Mouse (Mus musculus) heart, postnatal 0 days (tissue): Measurements from ENCODE around the gene Flvcr2. TPM values are rescaled to one million over a fixed set of nuclear protein-coding genes. Genes with fewer than 3 reads are reported as not detected.

ENCODE experiments used
- ATAC-seq: fragments of 200-750 bp; cut with Nextera tagmentation; 2 replicates; pipeline ENCODE4 v1.8.0; 2017; ENCODE audit warnings: low read depth, moderate number of reproducible peaks, moderate library complexity; ENCODE audit not compliant: insufficient read depth
- DNase-seq: peaks from one replicate; pipeline ENCODE4 v3.0.0-alpha.2; 2016; ENCODE audit warnings: low spot score
- H3K27ac ChIP-seq: fragments of 300-500 bp; sonication (generic); 2 replicates; pipeline ENCODE4 v1.5.1; 2014; ENCODE audit warnings: low read depth, mild to moderate bottlenecking
- H3K27me3 ChIP-seq: fragments of 300-500 bp; sonication (generic); 2 replicates; pipeline ENCODE4 v1.6.1; 2014; ENCODE audit warnings: low read length, mixed read lengths; ENCODE audit not compliant: control insufficient read depth, insufficient read depth
- H3K36me3 ChIP-seq: fragments of 300-500 bp; sonication (generic); replicated peaks from 2 replicates; pipeline ENCODE4 v1.6.1; 2014; ENCODE audit warnings: low read length, mixed read lengths; ENCODE audit not compliant: control insufficient read depth, insufficient read depth
- H3K4me1 ChIP-seq: fragments of 300-500 bp; sonication (generic); 2 replicates; pipeline ENCODE4 v1.6.1; 2014; ENCODE audit warnings: antibody characterized with exemption; ENCODE audit not compliant: control insufficient read depth, insufficient read depth
- H3K4me2 ChIP-seq: fragments of 300-500 bp; sonication (generic); 2 replicates; pipeline ENCODE4 v1.6.1; 2014; ENCODE audit warnings: low read depth, mild to moderate bottlenecking, low read length, moderate library complexity
- H3K4me3 ChIP-seq: fragments of 300-500 bp; sonication (generic); 2 replicates; pipeline ENCODE4 v1.5.1; 2014; ENCODE audit warnings: low read depth, low read length
- H3K9ac ChIP-seq: fragments of 300-500 bp; sonication (generic); replicated peaks from 2 replicates; pipeline ENCODE4 v1.6.1; 2014; ENCODE audit warnings: low read depth, low read length, mixed read lengths
- H3K9me3 ChIP-seq: fragments of 300-500 bp; sonication (generic); replicated peaks from 2 replicates; pipeline ENCODE4 v1.6.1; 2016; ENCODE audit warnings: low read length; ENCODE audit not compliant: control insufficient read depth
- CTCF ChIP-seq: IDR thresholded peaks from 2 replicates; pipeline ENCODE4 v1.5.1; 2016; ENCODE audit warnings: antibody characterized with exemption, control low read depth, low read depth
- EP300 ChIP-seq: IDR thresholded peaks from 2 replicates; pipeline ENCODE4 v1.6.1; 2016; ENCODE audit warnings: antibody characterized with exemption, low read depth
- WGBS: fragments of 180-500 bp; shearing (Covaris S2); extraction: QIAGEN DNeasy Blood & Tissue Kit; methylation state at CpG from one replicate; pipeline ENCODE4 v1.1.7; 2014; 5-methylcytosine and 5-hydroxymethylcytosine counted together
- polyA plus RNA-seq: library from polyadenylated mRNA; unstranded; fragments of >200 nt; fragmentation: Nextera tagmentation; extraction: Ambion mirVana; gene quantifications from 2 replicates; pipeline ENCODE4 v1.2.1, GENCODE M21; 2015
- total RNA-seq: library from RNA; depleted of rRNA; stranded (reverse); fragments of >200 nt; gene quantifications from 2 replicates; pipeline ENCODE4 v1.2.3, GENCODE M21; 2014; ENCODE audit warnings: low replicate concordance

The Flvcr2 gene
- total and polyA plus RNA-seq, 2 experiments from 2014 or later, result 7.3 to 28.2 TPM

DNA sequence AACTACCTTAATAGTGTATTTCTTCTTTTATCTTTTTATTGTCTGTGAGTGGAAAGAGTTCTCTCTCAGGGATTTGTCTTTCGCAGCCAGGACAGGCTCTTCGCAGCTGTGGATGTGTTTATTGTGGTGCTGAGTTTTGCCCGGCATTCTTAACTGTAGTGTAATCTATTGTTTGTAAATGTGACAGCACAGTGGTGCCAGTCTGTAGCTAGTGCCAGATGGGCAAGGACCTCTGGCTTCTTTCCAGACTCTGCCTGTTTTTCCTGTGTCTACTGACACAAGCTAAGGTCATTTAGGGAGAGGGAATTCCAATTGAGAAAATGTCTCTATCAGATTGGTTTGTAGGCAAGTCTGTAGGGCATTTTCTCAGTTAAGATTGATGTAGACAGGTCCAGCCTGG lies 84.4 kb downstream of the Flvcr2 start:
- Histone ChIP-seq H3K9me3 (no peaks in the 10 kb centered on the region), H3K4me1 (no peaks in the 10 kb centered on the region), H3K27me3 (no peaks in the 10 kb centered on the region), H3K27ac (0 out of 2 replicates have a peak overlapping the region, but pooled peaks have one; percentile 25), H3K4me2 (no peak overlapping the region), H3K36me3 (peaks cover 35% of the 10 kb centered on the region; the same call in 1 of the 2 replicates), H3K9ac (no peak overlapping the region), H3K4me3 (no peak overlapping the region)
- DNase-seq (peak; percentile 49), ATAC-seq (peak; percentile 57)
- 45% methylated on average over 3 of the region's 3 CpGs for WGBS
- TF ChIP-seq EP300, result no peak
- TF ChIP-seq CTCF, result no peak

GRCm38 (mm10) chr12:85834543-85834942 lies 88.2 kb downstream of the Flvcr2 start:
- Histone ChIP-seq H3K27me3 (no peaks in the 10 kb centered on the region), H3K4me2 (0 out of 2 replicates have a peak overlapping the region, but pooled peaks have one; percentile 11), H3K9me3 (no peaks in the 10 kb centered on the region), H3K9ac (no peak overlapping the region), H3K36me3 (peaks cover 26% of the 10 kb centered on the region; the same call in 1 of the 2 replicates), H3K27ac (peak overlapping the region; percentile 55), H3K4me3 (no peak overlapping the region), H3K4me1 (no peaks in the 10 kb centered on the region)
- WGBS, result 46% methylated on average over 2 of the region's 2 CpGs
- DNase-seq (no peak), ATAC-seq (peak; percentile 27; the same call in 1 of the 2 replicates)
- TF ChIP-seq EP300 (no peak), CTCF (no peak)

DNA sequence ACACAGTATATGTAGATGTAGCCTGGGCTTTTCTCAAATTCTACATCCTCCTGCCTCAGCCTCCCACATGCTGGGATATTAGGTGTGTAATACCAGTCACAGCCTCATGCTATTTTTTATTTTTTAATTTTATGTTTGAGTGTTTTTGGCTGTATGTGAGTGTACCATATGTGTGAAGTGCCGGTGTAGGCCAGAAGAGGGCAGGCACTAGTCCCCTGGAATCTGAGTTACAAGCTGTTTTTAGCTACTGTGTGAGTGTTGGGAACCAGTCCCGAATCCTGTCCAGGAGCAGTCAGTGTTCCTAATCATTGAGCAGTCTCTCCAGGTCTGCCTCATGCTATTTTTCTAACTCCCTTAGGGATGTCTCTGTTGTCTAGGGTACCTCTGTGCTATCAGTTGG lies 91.4 kb downstream of the Flvcr2 start:
- H3K9me3 ChIP-seq, result no peaks in the 10 kb centered on the region

GRCm38 (mm10) chr12:85839371-85840000 lies 93.1 kb downstream of the Flvcr2 start:
- no peak overlapping the region for H3K9ac ChIP-seq
- ATAC-seq, result no peak
- H3K4me1 ChIP-seq, result no peaks in the 10 kb centered on the region

More for the DNA sequence above, 91.4 kb downstream of the Flvcr2 start:
- Histone ChIP-seq H3K27ac (no peak overlapping the region), H3K9ac (no peak overlapping the region), H3K27me3 (no peaks in the 10 kb centered on the region), H3K4me1 (no peaks in the 10 kb centered on the region), H3K36me3 (peaks cover 10% of the 10 kb centered on the region; the same call in 1 of the 2 replicates), H3K4me3 (no peak overlapping the region), H3K4me2 (no peak overlapping the region)
- no peak for DNase-seq
- no peak; the same call in 1 of the 2 replicates for TF ChIP-seq CTCF
- TF ChIP-seq EP300, result no peak
- no peak for ATAC-seq
- WGBS, result 73% methylated on average over 2 of the region's 2 CpGs

DNA sequence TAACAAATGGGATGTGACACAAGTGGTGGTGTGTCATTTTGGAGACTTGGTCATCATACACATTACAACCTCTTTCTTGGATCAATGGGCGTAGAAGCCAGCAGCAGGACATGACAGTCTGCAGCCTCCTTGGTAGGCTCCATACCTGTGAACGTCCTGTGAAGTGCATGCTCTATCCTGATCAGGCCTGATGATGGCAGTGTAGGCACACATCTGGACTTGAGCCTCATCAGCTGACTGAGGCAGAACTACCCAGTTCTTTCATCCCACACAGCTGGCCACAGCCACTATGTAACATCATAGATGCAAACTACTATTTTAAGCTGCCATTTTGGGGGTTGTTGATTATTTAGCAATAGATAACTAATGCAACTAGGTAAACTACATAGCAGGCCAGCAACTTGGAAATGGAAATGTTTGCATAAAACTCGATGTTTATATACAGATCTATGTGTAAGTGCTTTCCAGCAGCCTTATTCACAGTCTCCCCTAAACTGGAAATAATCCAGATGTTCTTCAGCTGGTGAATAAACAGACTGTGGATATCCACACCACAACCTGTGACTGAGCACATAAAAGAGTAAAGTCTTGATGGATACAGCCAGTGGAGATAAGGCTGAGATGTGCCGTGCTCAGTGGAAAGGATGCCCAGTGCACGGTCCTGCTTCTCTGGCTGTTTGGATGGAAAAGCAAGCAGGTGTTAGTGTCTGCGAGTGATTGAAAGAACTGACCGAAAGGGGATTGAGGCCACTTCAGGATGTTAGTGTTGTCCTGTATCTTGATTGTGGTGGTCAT lies 102.0 kb downstream of the Flvcr2 start:
- H3K4me2 ChIP-seq, result no peak overlapping the region
- H3K36me3 ChIP-seq, result peaks cover 17% of the 10 kb centered on the region
- TF ChIP-seq CTCF, result peak; percentile 65
- TF ChIP-seq EP300, result no peak
- H3K4me3 ChIP-seq, result no peak overlapping the region
- DNase-seq (peak; percentile 27), ATAC-seq (peak; percentile 67)
- H3K9ac ChIP-seq, result no peak overlapping the region
- H3K27ac ChIP-seq, result no peak overlapping the region
- no peaks in the 10 kb centered on the region for H3K9me3 ChIP-seq
- no peaks in the 10 kb centered on the region for H3K4me1 ChIP-seq
- no peaks in the 10 kb centered on the region for H3K27me3 ChIP-seq
- WGBS, result 80% methylated on average over 7 of the region's 7 CpGs

More at GRCm38 (mm10) chr12:85839371-85840000, 93.1 kb downstream of the Flvcr2 start:
- Histone ChIP-seq H3K4me2 (no peak overlapping the region), H3K36me3 (peaks cover 10% of the 10 kb centered on the region), H3K4me3 (no peak overlapping the region), H3K27me3 (no peaks in the 10 kb centered on the region), H3K9me3 (no peaks in the 10 kb centered on the region), H3K27ac (no peak overlapping the region)
- WGBS, result 83% methylated on average over 12 of the region's 12 CpGs
- DNase-seq, result no peak
- TF ChIP-seq EP300 (no peak), CTCF (no peak)
